Mouse (Mus musculus): ENCODE data around the gene 0610040J01Rik.

DNA sequence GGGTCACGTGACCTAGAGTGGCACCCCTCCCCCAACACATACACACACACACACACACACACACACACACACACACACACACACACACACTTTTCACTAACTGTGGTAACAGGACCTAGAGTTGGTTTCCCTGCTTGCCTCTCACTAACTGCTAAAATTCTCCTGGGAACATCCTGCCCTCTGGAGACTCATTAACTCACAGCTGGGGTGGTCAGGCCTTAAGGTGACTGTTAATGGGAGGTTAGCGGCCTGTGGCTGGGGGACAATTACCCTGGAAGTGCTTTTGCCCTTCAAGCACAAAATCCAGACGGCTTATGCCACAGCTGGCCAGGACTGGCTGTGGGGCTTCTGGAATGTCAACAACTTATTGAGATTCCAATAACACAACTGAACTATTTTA is 55.3 kb downstream of the 0610040J01Rik start:
- no peak for TF ChIP-seq POLR2A (IDR thresholded peaks at IDR 0.05; ENCODE audit: extremely low read depth, insufficient read depth, low read length)
- no peak for TF ChIP-seq CTCF (IDR thresholded peaks at IDR 0.05; ENCODE audit: extremely low read depth, insufficient read depth, low read length)

Data from cortical plate, adult 2 months (tissue).